Mouse (Mus musculus) thymus, postnatal 36 days (tissue): ENCODE data around the gene Ndufaf1.

Experiments
- DNase-seq, 2 experiments: peaks; one replicate each; pipeline ENCODE4 v3.0.0; 2022; ENCODE audit warnings: mixed read lengths in 2 of 2

The Ndufaf1 gene

GRCm38 (mm10) chr2:119617841-119618198 is 44.8 kb downstream of the Ndufaf1 start:
- DNase-seq: no peak

DNA sequence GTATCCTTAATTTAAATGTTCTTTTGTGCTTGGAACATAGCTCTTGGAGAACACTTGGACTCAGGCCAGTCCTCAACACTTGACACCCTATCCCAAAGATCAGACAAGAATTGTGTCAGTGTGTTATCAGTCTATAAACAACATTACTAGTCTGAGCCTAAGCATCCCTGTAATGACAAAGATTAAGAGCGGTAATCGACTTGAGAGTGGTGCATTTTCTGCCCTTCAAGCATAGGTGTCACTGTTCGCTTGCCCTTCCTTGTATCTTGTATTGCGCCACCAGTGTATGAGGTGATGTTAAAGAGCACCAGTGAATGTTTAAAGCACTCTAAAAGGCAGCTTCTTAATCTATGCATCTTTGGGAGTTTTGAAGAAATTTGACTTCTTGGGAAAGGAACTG is 55.6 kb downstream of the Ndufaf1 start:
- no peak for DNase-seq
